26 mouse cellular contexts compared by ENCODE assay signal in the genomic region with DNA sequence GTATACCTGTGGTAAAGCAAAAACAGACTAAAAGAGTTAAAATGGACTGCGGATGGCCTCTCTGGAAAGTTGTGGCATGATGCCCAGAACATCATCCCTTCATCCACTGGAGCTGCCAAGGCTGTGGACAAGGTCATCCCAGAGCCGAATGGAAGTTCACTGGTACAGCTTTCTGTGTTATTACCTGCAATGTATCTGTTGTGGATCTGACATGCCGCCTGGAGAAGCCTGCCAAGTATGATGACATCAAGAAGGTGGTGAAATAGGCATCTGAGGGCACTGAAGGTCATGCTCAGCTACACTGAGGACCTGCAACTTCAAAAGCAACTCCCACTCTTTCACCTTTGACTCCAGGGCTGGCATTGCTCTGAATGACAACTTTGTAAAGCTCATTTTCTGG. TPM values are rescaled to one million over a fixed set of nuclear protein-coding genes. Genes with fewer than 3 reads are reported as not detected.
A peak's percentile ranks its signal among the peaks of the same experiment; 100 is the strongest.
DNase-seq lines count a peak whose midpoint lies in the region; ATAC-seq and TF ChIP-seq lines count a peak whose summit lies in the region.
"Had no signal": no experiment of that assay in that cellular context is flagged by ENCODE, and none has a peak within 500 bp of the region (broad histone marks: within the 10 kb centered on the region; RNA-seq: fewer than 3 reads in every experiment).

No protein-coding gene starts in this region.

- H3K9ac ChIP-seq in liver, adult 2 months (ENCODE audit: low read depth, low read length) = no peak overlapping the region
- H3K9ac ChIP-seq: forebrain, embryonic 13.5 days; heart, embryonic 13.5 days; limb, embryonic 15.5 days; neural tube, embryonic 15.5 days had no signal

- H3K27me3 ChIP-seq in liver, adult 2 months (ENCODE audit: control insufficient read depth, insufficient read depth, low read length) = no peaks in the 10 kb centered on the region
- H3K27me3 ChIP-seq: forebrain, embryonic 13.5 days; heart, embryonic 13.5 days; limb, embryonic 15.5 days; neural tube, embryonic 15.5 days; Patski had no signal

- no peak for ATAC-seq in cerebellum, adult (ENCODE audit: insufficient number of reproducible peaks, low FRiP score, low TSS enrichment)
- ATAC-seq: forebrain, embryonic 13.5 days; hindbrain, embryonic 16.5 days; Patski had no signal

- DNase-seq in liver, adult 2 months (ENCODE audit: extremely low read depth, low read depth, low spot score) = peak; percentile 100
- no peak for DNase-seq in liver
- DNase-seq in adrenal gland, postnatal 10 days = peak; percentile 81
- DNase-seq in fat pad, adult 2 months (ENCODE audit: extremely low read depth, low read depth, low spot score) = peak; percentile 57
- peak; percentile 25 for DNase-seq in ovary, postnatal 36 days (ENCODE audit: low spot score)
- no peak for DNase-seq in layer of hippocampus, adult 9-10 months (ENCODE audit: low spot score)
- no peak for DNase-seq in urinary bladder, postnatal 4 days (ENCODE audit: low spot score in 2 of 2)
- DNase-seq: cerebellum, postnatal 25 days; gastrocnemius, postnatal 36 days; heart, postnatal 4 days; layer of hippocampus, postnatal 36 days; midbrain, embryonic 14.5 days; thymus, postnatal 36 days had no signal

- no peak for TF ChIP-seq CTCF in liver, adult 2 months (IDR thresholded peaks at IDR 0.05; ENCODE audit: low read depth, low read length)

- WGBS in liver, adult 2 months = 13% methylated on average over 3 of the region's 3 CpGs

- H3K79me2 ChIP-seq in liver, adult 2 months (ENCODE audit: control insufficient read depth, insufficient read depth, low read length) = no peaks in the 10 kb centered on the region

- TF ChIP-seq POLR2A in liver, adult 2 months (IDR thresholded peaks at IDR 0.05; ENCODE audit: extremely low read depth, insufficient read depth, low read length) = no peak

- H3K4me1 ChIP-seq in liver, adult 2 months (ENCODE audit: control insufficient read depth, insufficient read depth, low read length) = peaks cover 4% of the 10 kb centered on the region
- H3K4me1 ChIP-seq: forebrain, embryonic 13.5 days; heart, embryonic 13.5 days; limb, embryonic 15.5 days; neural tube, embryonic 15.5 days had no signal

- no peak overlapping the region for H3K4me3 ChIP-seq in liver, adult 2 months (ENCODE audit: insufficient read depth, low read depth, low read length)
- H3K4me3 ChIP-seq: forebrain, embryonic 13.5 days; heart, embryonic 13.5 days; limb, embryonic 15.5 days; myocyte; neural tube, embryonic 15.5 days had no signal

- H3K36me3 ChIP-seq in liver, adult 2 months (ENCODE audit: control insufficient read depth, insufficient read depth, low read length) = no peaks in the 10 kb centered on the region
- H3K36me3 ChIP-seq: heart, embryonic 13.5 days; limb, embryonic 15.5 days; neural tube, embryonic 15.5 days had no signal

- H3K27ac ChIP-seq in liver, adult 2 months (replicated peaks; ENCODE audit: insufficient read depth, low read depth, low read length) = peak overlapping the region; percentile 77
- H3K27ac ChIP-seq: forebrain, embryonic 13.5 days; heart, embryonic 13.5 days; kidney, postnatal 0 days; limb, embryonic 15.5 days; neural tube, embryonic 15.5 days had no signal

RNA-seq across cellular contexts. Expression of a gene that starts 9.6 kb away (rescaled TPM):
- total RNA-seq in liver, adult 2 months (2014; rRNA removed) = 0.09 and 0.20 TPM in 2 replicates
- 0.49 TPM in 1 of 2 replicates, not detected in the other for polyA plus RNA-seq in liver, adult 2 months (2012; rRNA removed)
- total RNA-seq in adrenal gland, postnatal 10 days (2021) = under 1 TPM in 1 of 2 experiments, not detected in 1; 0.84 TPM
- total RNA-seq: gastrocnemius, postnatal 36 days; heart, postnatal 4 days; layer of hippocampus, postnatal 36 days; left cerebral cortex, postnatal 25 days; megakaryocyte progenitor cell, adult 5-6 weeks had no signal
- polyA plus RNA-seq: forebrain, embryonic 13.5 days; heart, embryonic 13.5 days; hindbrain, embryonic 16.5 days; limb, embryonic 15.5 days; lung, embryonic 16.5 days; midbrain, embryonic 14.5 days; myocyte; neural tube, embryonic 15.5 days; Patski; spleen, adult 2 months had no signal

RNA-seq across cellular contexts. Expression of a gene that starts 32.2 kb away (rescaled TPM):
- 141 and 268 TPM in 2 replicates for total RNA-seq in liver, adult 2 months (2014; rRNA removed)
- polyA plus RNA-seq in liver, adult 2 months (2012; rRNA removed) = 6.7 and 10.2 TPM in 2 replicates
- total RNA-seq in adrenal gland, postnatal 10 days (2021) = 10 to 100 TPM in 1 of 2 experiments, 1 to 10 TPM in 1; 6.0 to 16.6 TPM
- total RNA-seq: gastrocnemius, postnatal 36 days; heart, postnatal 4 days; layer of hippocampus, postnatal 36 days; left cerebral cortex, postnatal 25 days; megakaryocyte progenitor cell, adult 5-6 weeks had no signal
- polyA plus RNA-seq: forebrain, embryonic 13.5 days; heart, embryonic 13.5 days; hindbrain, embryonic 16.5 days; limb, embryonic 15.5 days; lung, embryonic 16.5 days; midbrain, embryonic 14.5 days; myocyte; neural tube, embryonic 15.5 days; Patski; spleen, adult 2 months had no signal

Comparison
In these comparisons a context has a peak if more than half of its experiments do, and no peak if none do; other contexts are left out.
1. DNase-seq: peak in liver, adult 2 months (single experiment), adrenal gland, postnatal 10 days (single experiment), fat pad, adult 2 months (single experiment) and ovary, postnatal 36 days (single experiment); none in liver (single experiment), layer of hippocampus, adult 9-10 months (single experiment) and urinary bladder, postnatal 4 days (0 of 2).